Mouse (Mus musculus): ENCODE results near the gene Gm45837. TPM values are rescaled to one million over a fixed set of nuclear protein-coding genes. Genes with fewer than 3 reads are reported as not detected.

Gene Gm45837
- total and polyA plus RNA-seq, 3 experiments, result 1.2 TPM; not detected in 2

GRCm38 (mm10) chr7:101487102-101487501 lies 76.4 kb downstream of the Gm45837 start:
- H3K9me3 ChIP-seq (replicated peaks; ENCODE audit: insufficient read depth, low read length), result no peaks in the 10 kb centered on the region
- no peaks in the 10 kb centered on the region for H3K79me2 ChIP-seq (ENCODE audit: control insufficient read depth, insufficient read depth, low read length, poor library complexity)

GRCm38 (mm10) chr7:101490952-101491351 lies 80.3 kb downstream of the Gm45837 start:
- Histone ChIP-seq H3K27ac (ENCODE audit: control insufficient read depth, low read depth, low read length) (no peak overlapping the region), H3K79me2 (ENCODE audit: control insufficient read depth, insufficient read depth, low read length, poor library complexity) (no peaks in the 10 kb centered on the region), H3K9me3 (replicated peaks; ENCODE audit: insufficient read depth, low read length) (no peaks in the 10 kb centered on the region), H3K4me3 (ENCODE audit: control insufficient read depth in 1 of 2, insufficient read depth in 1 of 2, low read depth in 2 of 2, low read length in 2 of 2) (no peak overlapping the region), H3K4me1 (ENCODE audit: control insufficient read depth in 1 of 2, insufficient read depth in 2 of 2, low read length in 2 of 2) (no peaks in the 10 kb centered on the region), H3K36me3 (ENCODE audit: control insufficient read depth in 1 of 2, insufficient read depth in 2 of 2, low read length in 2 of 2) (no peaks in the 10 kb centered on the region), H3K9ac (ENCODE audit: control insufficient read depth, low read depth, low read length, poor library complexity, severe bottlenecking) (no peak overlapping the region), H3K27me3 (ENCODE audit: control insufficient read depth in 1 of 2, insufficient read depth in 2 of 2, low read length in 2 of 2) (peaks cover 5% of the 10 kb centered on the region in 2 experiments; a peak in 3 of 4 replicates)
- TF ChIP-seq RCOR1 (IDR thresholded peaks at IDR 0.05; ENCODE audit: low read depth, low read length), result no peak
- TF ChIP-seq MAZ (IDR thresholded peaks at IDR 0.05; ENCODE audit: low read depth, low read length), result no peak
- no peak for TF ChIP-seq GATA1 (IDR thresholded peaks at IDR 0.05; ENCODE audit: low read depth, low read length)
- no peak for TF ChIP-seq TCF12 (IDR thresholded peaks at IDR 0.05; ENCODE audit: low read depth, low read length)
- TF ChIP-seq RAD21 (IDR thresholded peaks at IDR 0.05; ENCODE audit: low read depth, low read length), result no peak
- DNase-seq (ENCODE audit: low read depth, low spot score), result no peak

More at GRCm38 (mm10) chr7:101487102-101487501, 76.4 kb downstream of the Gm45837 start:
- Histone ChIP-seq H3K4me3 (ENCODE audit: control insufficient read depth in 1 of 2, insufficient read depth in 1 of 2, low read depth in 2 of 2, low read length in 2 of 2) (no peak overlapping the region), H3K27me3 (ENCODE audit: control insufficient read depth in 1 of 2, insufficient read depth in 2 of 2, low read length in 2 of 2) (peaks cover 0 to 8% of the 10 kb centered on the region in 2 experiments), H3K9ac (ENCODE audit: control insufficient read depth, low read depth, low read length, poor library complexity, severe bottlenecking) (no peak overlapping the region), H3K36me3 (ENCODE audit: control insufficient read depth in 1 of 2, insufficient read depth in 2 of 2, low read length in 2 of 2) (no peaks in the 10 kb centered on the region), H3K4me1 (ENCODE audit: control insufficient read depth in 1 of 2, insufficient read depth in 2 of 2, low read length in 2 of 2) (no peaks in the 10 kb centered on the region), H3K27ac (ENCODE audit: control insufficient read depth, low read depth, low read length) (no peak overlapping the region)
- no peak for DNase-seq (ENCODE audit: low read depth, low spot score)
- TF ChIP-seq GABPA (IDR thresholded peaks at IDR 0.05; ENCODE audit: low read depth, low read length) (no peak), E2F4 (IDR thresholded peaks at IDR 0.05; ENCODE audit: borderline replicate concordance, low read depth, low read length) (no peak), ZNF384 (IDR thresholded peaks at IDR 0.05; ENCODE audit: low read depth, low read length) (no peak), EP300 (IDR thresholded peaks at IDR 0.05; ENCODE audit: low read depth in 1 of 2, low read length in 2 of 2) (no peak), TBP (IDR thresholded peaks at IDR 0.05; ENCODE audit: low read depth, low read length) (no peak), TAL1 (IDR thresholded peaks at IDR 0.05; ENCODE audit: low read length) (no peak), MEF2A (IDR thresholded peaks at IDR 0.05; ENCODE audit: extremely low read depth, insufficient replicate concordance, low read depth, low read length, poor library complexity, severe bottlenecking) (no peak), KAT2A (conservative IDR thresholded peaks at IDR 0.05; ENCODE audit: low read depth, low read length) (no peak), MAZ (IDR thresholded peaks at IDR 0.05; ENCODE audit: low read depth, low read length) (no peak), ZKSCAN1 (IDR thresholded peaks at IDR 0.05; ENCODE audit: low read depth, low read length) (no peak), MAX (IDR thresholded peaks at IDR 0.05; ENCODE audit: low read length) (no peak), JUND (IDR thresholded peaks at IDR 0.05; ENCODE audit: low read depth, low read length) (no peak)

All from MEL (cell line).